Mouse (Mus musculus) forebrain, embryonic 16.5 days (tissue): ENCODE results near the gene Lyz2. TPM values are rescaled to one million over a fixed set of nuclear protein-coding genes. Genes with fewer than 3 reads are reported as not detected.

Experiments used
- polyA plus RNA-seq: library from polyadenylated mRNA; unstranded; fragments of >200 nt; fragmentation: Nextera tagmentation; extraction: Ambion mirVana; gene quantifications from 2 replicates; pipeline ENCODE4 v1.2.1, GENCODE M21; 2015

Gene Lyz2
- polyA plus RNA-seq, 1 experiment from 2014 or later = 12.2 TPM

Other genes with a start within 250 kb of the Lyz2 start
- gene Lrrc10, start 237.0 kb downstream of the Lyz2 start, polyA plus RNA-seq = not detected in 2 replicates
- 266 and 286 TPM in 2 replicates for gene Cct2, start 218.5 kb downstream of the Lyz2 start, polyA plus RNA-seq
- 20.7 and 22.1 TPM in 2 replicates for gene Frs2, start 133.8 kb downstream of the Lyz2 start, polyA plus RNA-seq
- gene Yeats4, start 57.8 kb downstream of the Lyz2 start, polyA plus RNA-seq = 95.7 and 97.1 TPM in 2 replicates
- gene 9530003J23Rik, start 43.6 kb downstream of the Lyz2 start, polyA plus RNA-seq = not detected in 2 replicates
- not detected in 2 replicates for gene Lyz1, start 10.5 kb upstream of the Lyz2 start, polyA plus RNA-seq
- 203 and 225 TPM in 2 replicates for gene Cpsf6, start 97.7 kb upstream of the Lyz2 start, polyA plus RNA-seq